Mouse (Mus musculus): ENCODE measurements around the gene Hist1h4a.
"Not testable (repeated sequence)": the region's sequence is repeated elsewhere in the genome, so short reads cannot be mapped to it uniquely, and the experiment has no call there.

The Hist1h4a gene

DNA sequence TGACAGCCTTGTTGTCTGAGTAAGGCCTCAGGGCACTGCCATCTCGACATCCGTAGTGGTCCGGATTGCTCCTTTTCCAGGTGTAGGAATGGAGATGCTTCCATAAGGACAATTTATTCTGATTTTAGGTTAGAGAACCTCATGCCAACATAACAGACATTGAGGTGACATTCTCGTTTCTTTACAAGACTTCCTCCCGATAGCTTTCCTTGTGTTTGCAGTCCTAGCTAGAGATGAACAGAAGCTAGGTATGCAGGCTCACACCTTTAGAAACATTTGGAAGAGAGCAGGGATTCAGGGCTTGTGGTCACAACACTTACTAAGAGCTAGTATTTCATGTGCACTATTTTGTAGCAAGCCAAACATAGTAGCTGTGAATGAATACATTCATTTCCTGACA lies 17.8 kb downstream of the Hist1h4a start:
- no peak for DNase-seq (ENCODE audit: low read depth, low spot score)

DNA sequence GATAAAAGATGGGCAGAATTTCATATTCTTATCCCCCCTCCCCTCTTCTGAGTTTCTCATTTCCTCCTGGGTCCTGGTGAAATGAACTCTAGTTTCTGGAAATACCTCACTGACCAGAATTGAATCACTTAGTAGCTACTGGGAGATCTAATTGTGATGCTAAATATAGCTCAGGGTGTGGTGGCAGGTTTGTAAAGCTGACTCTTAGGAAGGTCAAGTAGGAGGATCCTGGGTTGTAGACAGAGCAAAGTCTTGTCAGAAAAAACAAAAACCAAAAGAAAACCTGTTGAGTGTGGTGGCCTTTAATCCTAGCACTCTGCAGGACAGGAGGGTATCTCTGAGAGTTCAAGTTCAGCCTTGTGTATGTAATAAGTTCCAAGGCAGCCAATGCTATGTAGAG lies 19.0 kb downstream of the Hist1h4a start:
- peak; percentile 42 for DNase-seq (ENCODE audit: low read depth, low spot score)

DNA sequence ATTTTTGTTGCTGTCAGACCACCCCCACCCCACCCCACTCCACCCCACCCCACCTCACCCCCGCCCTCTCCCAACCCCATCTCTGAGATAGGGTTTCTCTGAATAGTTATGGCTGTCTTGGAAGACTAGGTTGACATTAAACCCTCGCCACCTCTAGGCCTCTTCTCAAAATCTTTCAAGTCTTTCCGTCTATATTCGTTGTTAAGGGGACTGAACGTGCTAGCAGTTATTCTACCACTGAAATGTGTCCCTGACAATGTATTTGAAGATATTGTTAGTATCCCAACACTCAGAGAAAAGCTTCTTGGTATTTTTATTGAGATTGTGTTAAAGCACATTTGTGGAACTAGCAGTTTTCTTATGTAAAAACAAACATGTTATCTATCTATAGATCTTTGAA lies 20.1 kb downstream of the Hist1h4a start:
- peak; percentile 34 for DNase-seq (ENCODE audit: low read depth, low spot score)

DNA sequence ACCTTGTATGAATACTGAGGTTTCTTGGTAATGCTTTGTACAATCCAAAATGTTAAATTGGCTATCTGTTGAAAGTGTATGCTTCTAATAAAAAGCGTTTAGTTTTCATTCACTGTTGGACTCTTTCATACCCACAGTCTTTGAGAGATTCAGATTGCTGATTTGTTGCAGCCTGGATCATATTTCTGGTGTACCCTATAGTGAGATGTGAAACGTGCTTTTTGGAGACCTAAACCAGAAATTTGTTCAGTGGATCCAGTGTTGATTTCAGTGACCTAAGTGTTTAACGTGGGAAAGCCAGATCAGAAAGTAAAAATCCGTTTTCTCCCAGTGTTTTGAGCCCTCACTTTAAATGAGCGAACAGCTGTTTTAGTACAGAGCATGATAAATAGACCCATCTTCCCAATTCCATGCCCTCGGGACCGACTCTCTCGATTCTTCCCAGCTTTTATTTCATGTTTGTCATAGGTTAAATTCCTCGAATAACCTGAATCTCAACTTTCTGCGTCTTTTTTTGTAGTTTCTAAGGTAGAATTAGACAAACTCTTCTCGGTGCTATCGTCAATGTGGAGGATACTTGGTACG lies 20.7 kb downstream of the Hist1h4a start:
- peak; percentile 55 for DNase-seq (ENCODE audit: low read depth, low spot score)

DNA sequence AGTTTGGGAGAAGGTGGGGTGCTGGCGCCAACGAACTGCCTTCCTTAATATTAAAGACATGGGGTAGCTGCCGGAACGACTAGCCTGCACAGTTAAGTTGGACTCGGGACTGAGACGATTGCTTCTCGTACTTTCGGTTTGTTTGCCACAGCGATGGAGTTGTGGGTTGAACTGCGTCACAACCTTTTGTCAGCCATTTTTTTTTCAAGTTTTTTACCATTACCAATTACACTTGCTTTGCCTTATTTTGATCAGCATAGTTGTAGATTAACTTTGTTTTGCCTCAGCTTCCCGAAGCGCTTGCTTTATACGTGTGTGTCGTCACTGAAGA lies 21.1 kb downstream of the Hist1h4a start:
- no peak for DNase-seq (ENCODE audit: low read depth, low spot score)

DNA sequence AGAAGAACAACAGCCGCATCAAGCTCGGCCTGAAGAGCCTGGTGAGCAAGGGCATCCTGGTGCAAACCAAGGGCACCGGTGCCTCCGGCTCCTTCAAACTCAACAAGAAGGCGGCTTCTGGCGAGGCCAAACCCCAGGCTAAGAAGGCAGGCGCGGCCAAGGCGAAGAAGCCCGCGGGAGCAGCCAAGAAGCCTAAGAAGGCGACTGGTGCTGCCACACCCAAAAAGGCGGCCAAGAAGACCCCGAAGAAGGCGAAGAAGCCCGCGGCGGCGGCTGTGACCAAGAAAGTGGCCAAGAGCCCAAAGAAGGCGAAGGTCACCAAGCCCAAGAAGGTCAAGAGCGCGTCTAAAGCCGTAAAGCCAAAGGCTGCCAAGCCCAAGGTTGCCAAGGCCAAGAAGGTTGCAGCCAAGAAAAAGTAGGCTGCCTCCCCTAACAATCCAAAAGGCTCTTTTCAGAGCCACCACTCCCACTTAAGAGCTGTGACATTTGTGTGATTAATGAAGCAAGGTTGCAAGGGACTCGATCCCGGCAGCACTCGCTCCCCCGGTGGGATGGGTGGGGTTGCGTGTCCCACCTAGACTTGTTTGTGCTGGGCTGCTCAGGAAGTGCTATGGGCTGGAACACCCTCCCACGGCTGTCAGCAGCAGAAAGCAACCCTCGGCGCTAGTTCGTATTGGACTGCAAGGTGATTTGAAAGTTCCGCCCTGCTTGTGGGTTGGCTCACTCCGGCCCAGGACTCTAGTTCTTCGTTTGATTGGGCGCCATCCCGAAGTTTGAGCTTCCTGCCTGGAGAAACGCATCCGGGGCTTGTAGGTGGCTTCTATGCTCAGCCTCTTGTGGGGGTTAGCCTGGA lies 21.7 kb downstream of the Hist1h4a start:
- peak; percentile 97 for DNase-seq (ENCODE audit: low read depth, low spot score)

DNA sequence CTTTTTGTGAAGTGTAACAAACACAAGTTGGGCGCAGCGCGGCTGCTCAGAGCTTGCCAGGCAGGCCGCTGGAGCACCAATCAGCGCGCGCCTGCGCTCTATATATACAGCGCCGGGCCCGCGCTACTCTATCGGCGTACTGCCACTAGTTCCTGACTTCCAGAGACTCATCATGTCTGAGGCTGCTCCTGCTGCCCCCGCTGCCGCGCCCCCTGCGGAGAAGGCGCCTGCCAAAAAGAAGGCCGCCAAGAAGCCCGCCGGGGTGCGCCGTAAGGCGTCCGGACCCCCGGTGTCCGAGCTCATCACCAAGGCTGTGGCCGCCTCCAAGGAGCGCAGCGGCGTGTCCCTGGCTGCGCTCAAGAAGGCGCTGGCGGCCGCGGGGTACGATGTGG lies 22.4 kb downstream of the Hist1h4a start, which contains the start of gene Hist1h1c:
Gene Hist1h1c, plus strand, starts transcription at position 132 of the 392 bp plus-strand sequence.
- peak; percentile 94 for DNase-seq (ENCODE audit: low read depth, low spot score)

DNA sequence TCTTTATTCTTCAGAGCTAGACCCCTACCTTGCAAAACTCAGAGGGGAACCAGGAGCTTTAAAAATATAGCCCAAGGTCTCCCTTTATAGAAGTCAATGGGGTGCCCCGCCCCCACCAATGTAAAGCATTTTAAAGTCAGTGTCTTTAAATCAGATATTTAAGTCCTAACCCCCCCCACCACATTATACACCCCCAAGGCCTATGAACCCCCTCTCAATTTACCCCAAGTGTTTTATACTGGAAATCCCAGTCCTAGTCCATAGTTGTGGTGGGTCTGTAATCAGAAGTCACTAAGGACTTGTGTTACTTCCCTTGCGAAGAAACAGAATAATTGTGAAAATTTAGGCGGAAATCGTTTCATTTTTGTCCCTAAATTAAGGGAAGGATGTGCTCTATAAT lies 23.0 kb downstream of the Hist1h4a start:
- DNase-seq (ENCODE audit: low read depth, low spot score): peak; percentile 46

DNA sequence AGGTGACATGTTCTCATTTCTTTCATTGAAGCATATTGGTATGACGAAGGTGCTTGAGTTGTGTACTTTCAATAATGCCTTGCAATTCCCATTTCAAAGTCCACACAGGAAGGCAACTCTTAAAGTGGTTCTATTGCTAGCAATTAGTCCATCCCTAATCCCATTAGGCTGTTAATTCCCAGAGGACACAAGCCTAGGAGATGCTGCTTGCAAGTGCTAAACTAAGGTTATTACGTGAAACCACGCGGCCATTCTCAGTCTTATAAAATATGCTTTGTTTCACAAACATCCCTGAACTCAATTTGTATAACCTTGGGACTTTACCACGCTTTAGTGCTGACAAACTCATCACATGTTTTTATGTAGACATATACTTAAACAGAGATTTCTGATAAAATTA lies 23.9 kb downstream of the Hist1h4a start:
- no peak for DNase-seq (ENCODE audit: low read depth, low spot score)

DNA sequence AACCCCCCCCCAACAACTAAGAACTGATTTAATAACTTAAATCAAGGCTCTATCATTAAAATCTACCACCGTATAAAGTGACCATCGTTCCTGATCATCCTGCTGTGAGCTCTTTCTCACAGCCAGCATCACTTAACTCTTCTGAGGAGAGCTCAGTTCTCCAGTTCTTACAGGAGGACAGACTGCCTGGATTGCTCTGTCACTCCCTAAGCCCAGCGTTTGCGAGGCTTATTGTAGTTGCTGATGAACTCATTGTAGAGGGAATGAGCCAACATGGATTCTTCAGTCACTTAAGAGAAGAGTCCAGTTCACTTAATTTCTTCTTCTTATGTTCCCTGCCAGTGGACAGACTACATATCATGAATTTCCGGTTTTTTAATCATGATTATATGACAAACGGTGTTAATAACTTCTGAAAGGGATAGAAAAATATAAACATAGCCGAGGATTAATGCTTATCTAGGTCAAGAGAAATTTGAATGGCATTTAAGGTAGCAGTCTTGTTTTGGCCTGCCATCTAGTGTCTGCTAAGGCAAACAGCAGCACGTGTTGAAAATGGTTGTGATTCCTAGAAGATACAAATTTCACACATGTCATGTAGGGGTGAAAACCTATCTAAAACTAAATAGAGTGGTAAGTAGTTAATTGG lies 28.8 kb downstream of the Hist1h4a start:
- peak; percentile 70 for DNase-seq (ENCODE audit: low read depth, low spot score)

DNA sequence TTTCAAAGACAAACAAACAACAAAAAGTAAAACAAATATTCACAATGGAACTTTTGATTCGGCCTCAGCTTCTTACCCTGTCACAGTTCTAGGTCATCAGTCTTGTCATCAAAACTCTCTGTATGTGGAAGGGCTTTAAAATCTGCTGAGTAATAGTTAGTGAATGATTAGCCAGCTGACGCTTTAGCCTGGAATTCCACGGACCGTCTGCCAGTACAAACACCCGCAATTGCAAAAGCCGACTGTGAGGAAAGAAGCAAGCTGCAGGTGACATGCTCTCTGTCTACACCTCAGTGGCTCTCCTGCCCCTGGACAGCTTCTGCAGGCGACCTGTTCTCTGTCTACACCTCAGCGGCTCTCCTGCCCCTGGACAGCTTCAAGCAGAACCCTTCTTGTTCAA lies 30.6 kb downstream of the Hist1h4a start:
- peak; percentile 76 for DNase-seq (ENCODE audit: low read depth, low spot score)

DNA sequence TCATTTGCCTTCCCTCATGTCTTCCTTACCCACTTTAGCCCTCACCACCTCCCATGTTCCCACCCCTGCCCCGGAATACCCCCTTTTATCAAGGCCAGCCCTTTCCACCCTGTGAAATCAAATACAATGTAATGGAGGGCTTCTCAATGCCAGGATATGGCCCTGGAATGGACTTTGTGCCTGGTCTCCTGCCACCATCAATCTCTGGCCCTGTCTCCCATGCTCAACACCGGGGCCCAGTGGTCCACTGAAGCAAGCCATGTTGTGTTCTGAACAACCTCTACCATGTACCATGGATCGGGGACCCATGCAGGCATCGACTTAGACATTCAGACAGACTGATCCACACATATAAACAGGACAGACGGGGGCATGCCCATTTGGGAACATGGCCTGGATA lies 31.3 kb downstream of the Hist1h4a start:
- DNase-seq (ENCODE audit: low read depth, low spot score): no peak

DNA sequence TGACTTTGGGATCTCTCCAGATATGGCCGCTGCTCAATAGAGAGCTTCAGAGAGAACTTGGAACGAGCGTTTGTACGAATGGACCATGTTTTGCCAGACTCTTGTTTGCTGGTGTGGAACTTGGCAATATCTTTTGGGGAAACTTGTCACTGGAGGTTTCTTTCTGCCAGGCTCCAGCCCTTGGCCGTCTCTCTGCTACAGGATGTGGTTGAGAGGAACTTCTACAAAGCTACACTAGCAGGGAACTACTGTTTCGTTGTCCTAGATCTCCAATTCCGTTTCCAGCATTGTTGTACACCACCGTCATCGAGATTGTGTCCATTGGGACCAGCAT lies 31.9 kb downstream of the Hist1h4a start:
- no peak for DNase-seq (ENCODE audit: low read depth, low spot score)

DNA sequence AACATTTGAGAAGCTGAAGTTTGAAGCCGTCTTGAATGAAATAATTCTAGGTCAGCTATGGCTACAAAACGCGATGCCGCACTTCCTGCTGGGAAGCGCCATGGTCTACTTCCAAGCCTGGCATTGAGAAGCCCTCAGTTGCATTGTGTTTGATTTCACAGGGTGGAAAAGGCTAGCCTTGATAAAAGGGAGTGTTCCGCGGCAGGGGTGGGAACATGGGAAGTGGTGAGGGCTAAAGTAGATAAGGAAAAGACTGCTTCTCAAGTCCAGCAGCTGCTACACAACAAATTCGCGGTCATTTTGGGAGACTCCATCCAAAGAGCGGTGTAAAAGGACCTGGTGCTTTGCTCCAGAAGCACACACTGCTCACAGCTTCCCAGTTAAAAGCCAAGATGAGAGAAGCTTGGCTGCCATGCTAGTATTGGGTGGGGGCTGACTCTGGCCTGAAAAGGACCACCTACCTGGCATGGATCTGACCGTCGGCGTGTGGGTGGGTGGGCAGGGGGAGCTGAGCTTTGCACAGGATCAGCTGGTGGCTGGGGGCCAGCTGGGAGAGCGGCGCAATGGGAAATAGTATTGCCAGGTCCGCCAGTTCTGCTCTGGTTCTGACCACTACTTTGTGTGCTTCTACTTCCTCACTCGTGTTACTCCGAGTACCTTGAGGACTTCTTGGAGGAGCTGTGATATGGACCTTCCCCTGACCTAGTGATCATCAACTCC lies 32.4 kb downstream of the Hist1h4a start:
- no peak for DNase-seq (ENCODE audit: low read depth, low spot score)

DNA sequence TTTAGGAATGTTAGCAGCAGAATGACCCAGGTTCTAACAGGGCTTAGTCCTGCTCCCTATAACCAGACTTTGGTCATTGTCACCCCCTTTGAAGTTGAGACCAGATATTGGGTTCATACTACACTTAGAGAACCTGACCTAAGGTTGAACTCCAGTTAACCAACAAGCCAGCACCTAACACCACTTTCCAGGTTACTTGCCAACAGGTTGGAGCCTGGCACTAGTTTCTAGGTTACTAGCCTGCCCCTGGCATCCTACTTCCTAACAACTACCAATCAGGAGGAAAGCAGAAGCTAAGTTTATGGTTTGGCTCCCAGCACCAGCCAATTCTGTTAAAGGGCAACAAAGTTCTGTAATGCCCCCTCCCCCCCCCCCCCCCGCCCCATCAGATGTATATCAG lies 35.8 kb downstream of the Hist1h4a start:
- no peak for DNase-seq (ENCODE audit: low read depth, low spot score)

DNA sequence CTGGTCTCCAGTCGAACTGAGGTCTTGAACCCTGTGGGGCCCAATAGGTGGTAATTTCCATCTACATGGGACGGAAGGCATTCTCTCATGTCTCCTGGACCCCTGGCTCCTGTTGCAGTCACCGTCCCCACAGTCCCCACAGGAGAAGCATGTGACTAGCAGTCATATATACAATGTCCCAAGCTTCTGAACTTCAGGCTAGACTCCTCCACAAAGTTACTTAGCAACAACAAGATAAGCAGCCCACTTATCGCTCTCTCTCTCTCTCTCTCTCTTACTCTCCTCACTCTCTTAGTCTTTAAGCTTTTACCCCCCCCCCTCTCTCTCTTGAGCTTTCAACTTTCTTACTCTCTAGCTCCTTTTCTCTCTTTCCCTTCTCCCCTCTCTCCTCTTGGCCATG lies 36.8 kb downstream of the Hist1h4a start:
- DNase-seq (ENCODE audit: low read depth, low spot score): no peak

DNA sequence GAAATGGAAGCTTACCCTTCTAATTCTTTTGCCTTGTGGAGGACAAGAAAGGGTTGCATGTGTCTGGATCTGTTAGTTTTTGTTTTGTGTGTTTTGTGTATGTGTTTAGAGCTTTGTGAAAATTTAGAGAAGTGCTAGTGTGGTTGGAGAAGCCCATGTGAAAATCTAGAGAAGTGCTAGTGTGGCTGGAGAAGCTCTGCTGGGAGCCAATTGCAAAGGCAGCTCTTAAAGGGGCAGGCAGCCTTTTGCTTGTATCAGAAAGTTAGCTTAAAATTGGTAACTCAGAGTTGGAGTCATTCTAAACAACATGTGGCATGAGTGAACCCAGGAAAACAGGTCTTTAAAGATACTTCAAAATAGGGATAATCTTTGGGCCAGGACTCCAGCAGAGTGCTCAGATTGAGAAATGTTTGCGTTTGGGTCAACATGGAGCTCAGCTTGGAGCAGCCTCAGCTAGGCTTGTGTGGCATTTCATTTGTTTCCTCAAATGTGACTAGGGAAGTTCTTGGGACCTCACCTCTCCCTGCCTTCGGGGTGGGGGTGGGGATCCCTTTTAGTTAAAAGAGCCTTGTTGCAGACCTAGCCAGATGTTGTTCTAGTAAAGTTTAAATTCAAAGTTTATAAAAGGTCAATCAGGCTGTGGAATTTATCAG lies 43.3 kb downstream of the Hist1h4a start:
- DNase-seq (ENCODE audit: low read depth, low spot score): not testable (repeated sequence)

DNA sequence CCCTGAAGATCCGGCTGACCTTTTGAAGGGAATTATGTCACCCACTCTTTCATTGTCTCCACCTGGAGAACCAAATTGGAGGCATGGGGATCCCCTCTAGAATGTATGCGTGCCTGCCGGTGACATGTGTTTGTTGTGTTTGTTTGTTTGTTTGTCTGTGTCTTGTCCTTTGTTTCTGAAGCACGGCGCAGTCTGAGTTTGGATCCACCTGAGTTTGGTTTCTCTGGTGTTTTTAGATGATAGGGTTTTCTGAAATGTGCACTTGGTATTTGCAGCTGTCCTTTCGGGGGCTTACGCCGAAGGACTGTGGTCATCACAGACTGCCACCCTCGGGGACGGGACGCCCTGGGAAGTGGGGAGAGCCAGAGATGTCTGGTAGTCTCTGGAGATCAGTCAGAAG lies 43.9 kb downstream of the Hist1h4a start:
- DNase-seq (ENCODE audit: low read depth, low spot score): no peak

DNA sequence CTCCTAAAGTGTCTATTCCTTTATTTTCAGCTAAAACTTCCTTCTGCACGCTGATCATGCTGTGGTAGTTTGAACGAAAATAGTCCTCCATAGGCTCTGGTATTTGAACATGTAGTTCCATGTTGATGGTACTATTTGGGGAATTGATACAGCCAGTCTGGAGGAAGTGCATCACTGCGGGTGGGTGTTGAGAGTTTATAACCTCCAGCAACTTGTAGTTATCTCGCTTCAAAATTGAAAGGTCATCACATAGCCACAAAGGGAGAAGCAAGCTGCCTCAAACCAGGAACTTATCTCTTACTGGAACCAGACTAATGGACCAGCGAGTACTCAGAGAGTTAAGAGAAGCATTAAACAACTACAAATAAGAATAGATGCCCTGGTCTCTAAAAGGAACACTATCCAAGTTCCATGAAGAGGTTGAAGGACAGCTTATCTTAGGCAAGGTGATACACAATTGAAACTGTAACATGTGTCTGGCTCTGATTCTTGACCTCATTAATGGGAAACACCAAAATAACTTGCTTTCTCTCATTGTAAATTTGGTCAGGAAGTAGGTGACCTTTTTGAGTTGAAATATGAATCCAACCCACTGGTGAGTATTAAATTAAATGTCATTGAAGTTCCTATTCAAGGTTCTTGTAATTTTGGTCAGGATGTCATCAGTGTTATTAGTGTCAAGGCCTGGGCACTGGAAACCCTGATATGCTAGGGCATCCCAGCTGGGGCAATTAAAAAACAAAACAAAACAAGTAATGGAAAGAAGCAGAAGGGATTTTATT lies 44.6 kb downstream of the Hist1h4a start:
- no peak for DNase-seq (ENCODE audit: low read depth, low spot score)
